Mouse (Mus musculus) heart, postnatal 0 days (tissue): ENCODE data around the gene Shisa5. TPM values are rescaled to one million over a fixed set of nuclear protein-coding genes. Genes with fewer than 3 reads are reported as not detected.
A peak's percentile ranks its signal among the peaks of the same experiment; 100 is the strongest.

ENCODE experiments used
- ATAC-seq: fragments of 200-750 bp; cut with Nextera tagmentation; 2 replicates; pipeline ENCODE4 v1.8.0; 2017; ENCODE audit warnings: low read depth, moderate number of reproducible peaks, moderate library complexity; ENCODE audit not compliant: insufficient read depth
- DNase-seq: peaks from one replicate; pipeline ENCODE4 v3.0.0-alpha.2; 2016; ENCODE audit warnings: low spot score
- H3K27ac ChIP-seq: fragments of 300-500 bp; sonication (generic); 2 replicates; pipeline ENCODE4 v1.5.1; 2014; ENCODE audit warnings: low read depth, mild to moderate bottlenecking
- H3K27me3 ChIP-seq: fragments of 300-500 bp; sonication (generic); 2 replicates; pipeline ENCODE4 v1.6.1; 2014; ENCODE audit warnings: low read length, mixed read lengths; ENCODE audit not compliant: control insufficient read depth, insufficient read depth
- H3K36me3 ChIP-seq: fragments of 300-500 bp; sonication (generic); replicated peaks from 2 replicates; pipeline ENCODE4 v1.6.1; 2014; ENCODE audit warnings: low read length, mixed read lengths; ENCODE audit not compliant: control insufficient read depth, insufficient read depth
- H3K4me1 ChIP-seq: fragments of 300-500 bp; sonication (generic); 2 replicates; pipeline ENCODE4 v1.6.1; 2014; ENCODE audit warnings: antibody characterized with exemption; ENCODE audit not compliant: control insufficient read depth, insufficient read depth
- H3K4me2 ChIP-seq: fragments of 300-500 bp; sonication (generic); 2 replicates; pipeline ENCODE4 v1.6.1; 2014; ENCODE audit warnings: low read depth, mild to moderate bottlenecking, low read length, moderate library complexity
- H3K4me3 ChIP-seq: fragments of 300-500 bp; sonication (generic); 2 replicates; pipeline ENCODE4 v1.5.1; 2014; ENCODE audit warnings: low read depth, low read length
- H3K9ac ChIP-seq: fragments of 300-500 bp; sonication (generic); replicated peaks from 2 replicates; pipeline ENCODE4 v1.6.1; 2014; ENCODE audit warnings: low read depth, low read length, mixed read lengths
- H3K9me3 ChIP-seq: fragments of 300-500 bp; sonication (generic); replicated peaks from 2 replicates; pipeline ENCODE4 v1.6.1; 2016; ENCODE audit warnings: low read length; ENCODE audit not compliant: control insufficient read depth
- CTCF ChIP-seq: IDR thresholded peaks from 2 replicates; pipeline ENCODE4 v1.5.1; 2016; ENCODE audit warnings: antibody characterized with exemption, control low read depth, low read depth
- EP300 ChIP-seq: IDR thresholded peaks from 2 replicates; pipeline ENCODE4 v1.6.1; 2016; ENCODE audit warnings: antibody characterized with exemption, low read depth
- WGBS: fragments of 180-500 bp; shearing (Covaris S2); extraction: QIAGEN DNeasy Blood & Tissue Kit; methylation state at CpG from one replicate; pipeline ENCODE4 v1.1.7; 2014; 5-methylcytosine and 5-hydroxymethylcytosine counted together
- polyA plus RNA-seq: library from polyadenylated mRNA; unstranded; fragments of >200 nt; fragmentation: Nextera tagmentation; extraction: Ambion mirVana; gene quantifications from 2 replicates; pipeline ENCODE4 v1.2.1, GENCODE M21; 2015
- total RNA-seq: library from RNA; depleted of rRNA; stranded (reverse); fragments of >200 nt; gene quantifications from 2 replicates; pipeline ENCODE4 v1.2.3, GENCODE M21; 2014; ENCODE audit warnings: low replicate concordance

The Shisa5 gene
- total and polyA plus RNA-seq, 2 experiments from 2014 or later: 51.8 to 102 TPM

GRCm38 (mm10) chr9:109052490-109053260 is 14.3 kb downstream of the Shisa5 start:
- Histone ChIP-seq H3K9ac (no peak overlapping the region), H3K4me3 (no peak overlapping the region), H3K27me3 (no peaks in the 10 kb centered on the region), H3K4me1 (0 out of 2 replicates have a peak, but pooled peaks cover 5% of the 10 kb centered on the region), H3K9me3 (no peaks in the 10 kb centered on the region), H3K27ac (no peak overlapping the region), H3K4me2 (no peak overlapping the region), H3K36me3 (peaks cover 41% of the 10 kb centered on the region)
- no peak for DNase-seq
- WGBS: 88% methylated on average over 9 of the region's 9 CpGs
- no peak for TF ChIP-seq CTCF
- TF ChIP-seq EP300: no peak
- no peak for ATAC-seq

- H3K27ac ChIP-seq: no peak overlapping the region
- no peak overlapping the region for H3K4me2 ChIP-seq
- DNase-seq (no peak), ATAC-seq (no peak)
- WGBS: 77% methylated on average over 3 of the region's 3 CpGs
- no peak overlapping the region for H3K4me3 ChIP-seq
- TF ChIP-seq EP300 (no peak), CTCF (no peak)
- H3K27me3 ChIP-seq: no peaks in the 10 kb centered on the region
- H3K4me1 ChIP-seq: 0 out of 2 replicates have a peak, but pooled peaks cover 11% of the 10 kb centered on the region
- no peak overlapping the region for H3K9ac ChIP-seq
- H3K36me3 ChIP-seq: peaks cover 44% of the 10 kb centered on the region
- no peaks in the 10 kb centered on the region for H3K9me3 ChIP-seq
Observed at GRCm38 (mm10) chr9:109053366-109053765, 15.0 kb downstream of the Shisa5 start.

GRCm38 (mm10) chr9:109053851-109054250 is 15.5 kb downstream of the Shisa5 start:
- no peak overlapping the region for H3K9ac ChIP-seq
- H3K27ac ChIP-seq: peak overlapping the region; percentile 83
- ATAC-seq: no peak
- 79% methylated on average over 6 of the region's 6 CpGs for WGBS
- no peak for TF ChIP-seq EP300
- no peak for TF ChIP-seq CTCF
- peaks cover 43% of the 10 kb centered on the region for H3K36me3 ChIP-seq
- H3K4me2 ChIP-seq: no peak overlapping the region
- H3K27me3 ChIP-seq: no peaks in the 10 kb centered on the region
- H3K4me1 ChIP-seq: 0 out of 2 replicates have a peak, but pooled peaks cover 16% of the 10 kb centered on the region
- H3K4me3 ChIP-seq: no peak overlapping the region
- no peaks in the 10 kb centered on the region for H3K9me3 ChIP-seq
- DNase-seq: no peak

- H3K27ac ChIP-seq: peak overlapping the region; percentile 83
- H3K36me3 ChIP-seq: peaks cover 43% of the 10 kb centered on the region
- peak overlapping the region; percentile 3 for H3K9ac ChIP-seq
- no peak for TF ChIP-seq CTCF
- TF ChIP-seq EP300: no peak
- H3K4me2 ChIP-seq: peak overlapping the region; percentile 55
- peak; percentile 71 for ATAC-seq
- H3K9me3 ChIP-seq: no peaks in the 10 kb centered on the region
- WGBS: 6% methylated on average over 6 of the region's 7 CpGs
- DNase-seq: peak; percentile 85
- 0 out of 2 replicates have a peak, but pooled peaks cover 16% of the 10 kb centered on the region for H3K4me1 ChIP-seq
- H3K4me3 ChIP-seq: peak overlapping the region; percentile 33
- no peaks in the 10 kb centered on the region for H3K27me3 ChIP-seq
Observed at GRCm38 (mm10) chr9:109054712-109055111, 16.3 kb downstream of the Shisa5 start.

GRCm38 (mm10) chr9:109055271-109056030 is 17.1 kb downstream of the Shisa5 start:
- 88% methylated on average over 12 of the region's 12 CpGs for WGBS
- Histone ChIP-seq H3K27me3 (no peaks in the 10 kb centered on the region), H3K9ac (peak overlapping the region; percentile 3), H3K36me3 (peaks cover 41% of the 10 kb centered on the region), H3K4me2 (peak overlapping the region; percentile 55), H3K9me3 (no peaks in the 10 kb centered on the region), H3K4me1 (0 out of 2 replicates have a peak, but pooled peaks cover 16% of the 10 kb centered on the region), H3K4me3 (peak overlapping the region; percentile 33), H3K27ac (peak overlapping the region; percentile 83)
- no peak for DNase-seq
- ATAC-seq: no peak
- no peak for TF ChIP-seq CTCF
- no peak for TF ChIP-seq EP300
